Mouse (Mus musculus) kidney, adult 2 months (tissue): ENCODE data around the gene Nrarp.

Source experiments
- CTCF ChIP-seq: fragments of 200-500 bp; conservative IDR thresholded peaks from 2 replicates; pipeline ENCODE4 v1.5.1; 2011; ENCODE audit warnings: low read depth, mild to moderate bottlenecking, control low read depth, low read length, moderate library complexity, mixed read lengths; ENCODE audit not compliant: insufficient read depth, insufficient read length
- POLR2A ChIP-seq: fragments of 200-500 bp; IDR thresholded peaks from one replicate; pipeline ENCODE4 v1.6.1; 2011; ENCODE audit warnings: low read depth, low read length, control low read depth

- TF ChIP-seq CTCF: no peak
- TF ChIP-seq POLR2A: no peak
Measured at GRCm38 (mm10) chr2:25224766-25225752, 44.5 kb downstream of the Nrarp start.
